Mouse (Mus musculus) forebrain, embryonic 15.5 days (tissue): ENCODE results near the gene Nfasc. TPM values are rescaled to one million over a fixed set of nuclear protein-coding genes. Genes with fewer than 3 reads are reported as not detected.

Source experiments
- ATAC-seq: fragments of 200-750 bp; cut with Nextera tagmentation; replicated peaks from 2 replicates; pipeline ENCODE4 v1.8.0; 2017; ENCODE audit warnings: mild to moderate bottlenecking, moderate TSS enrichment, moderate library complexity
- H3K27ac ChIP-seq: fragments of 300-500 bp; sonication (generic); replicated peaks from 2 replicates; pipeline ENCODE4 v1.5.1; 2015; ENCODE audit warnings: mild to moderate bottlenecking, inconsistent platforms
- H3K27me3 ChIP-seq: fragments of 300-500 bp; sonication (generic); 2 replicates; pipeline ENCODE4 v1.6.1; 2015; ENCODE audit warnings: inconsistent platforms
- H3K36me3 ChIP-seq: fragments of 300-500 bp; sonication (generic); 2 replicates; pipeline ENCODE4 v1.6.1; 2015; ENCODE audit warnings: mild to moderate bottlenecking, inconsistent platforms
- H3K4me1 ChIP-seq: fragments of 300-500 bp; sonication (generic); 2 replicates; pipeline ENCODE4 v1.6.1; 2015; ENCODE audit warnings: inconsistent platforms
- H3K4me2 ChIP-seq: fragments of 300-500 bp; sonication (generic); replicated peaks from 2 replicates; pipeline ENCODE4 v1.6.1; 2015; ENCODE audit warnings: mild to moderate bottlenecking, inconsistent platforms
- H3K4me3 ChIP-seq: fragments of 300-500 bp; sonication (generic); 2 replicates; pipeline ENCODE4 v1.5.1; 2015; ENCODE audit warnings: mild to moderate bottlenecking, inconsistent platforms
- H3K9ac ChIP-seq: fragments of 300-500 bp; sonication (generic); replicated peaks from 2 replicates; pipeline ENCODE4 v1.6.1; 2015; ENCODE audit warnings: mild to moderate bottlenecking, inconsistent platforms
- H3K9me3 ChIP-seq: fragments of 300-500 bp; sonication (generic); 2 replicates; pipeline ENCODE4 v1.6.1; 2016; ENCODE audit warnings: inconsistent platforms
- WGBS: fragments of 180-500 bp; shearing (Covaris S2); methylation state at CpG from one replicate; pipeline ENCODE4 v1.1.7; 2015; ENCODE audit warnings: mixed read lengths; 5-methylcytosine and 5-hydroxymethylcytosine counted together
- polyA plus RNA-seq: library from polyadenylated mRNA; unstranded; fragments of >200 nt; fragmentation: Nextera tagmentation; extraction: Ambion mirVana; gene quantifications from 2 replicates; pipeline ENCODE4 v1.2.1, GENCODE M21; 2015

The Nfasc gene
- polyA plus RNA-seq, 1 experiment from 2014 or later = 51.5 TPM

- Histone ChIP-seq H3K4me2 (no peak overlapping the region), H3K27ac (no peak overlapping the region), H3K9ac (no peak overlapping the region), H3K4me1 (peaks cover 29% of the 10 kb centered on the region), H3K36me3 (no peaks in the 10 kb centered on the region), H3K9me3 (no peaks in the 10 kb centered on the region), H3K4me3 (no peak overlapping the region), H3K27me3 (no peaks in the 10 kb centered on the region)
- 86% methylated on average over 10 of the region's 10 CpGs for WGBS
- no peak for ATAC-seq
These were observed 23.6 kb upstream of the Nfasc start for GRCm38 (mm10) chr1:132765222-132765621.

- Histone ChIP-seq H3K4me1 (peaks cover 12% of the 10 kb centered on the region), H3K9me3 (no peaks in the 10 kb centered on the region), H3K4me2 (no peak overlapping the region), H3K27me3 (no peaks in the 10 kb centered on the region), H3K36me3 (no peaks in the 10 kb centered on the region), H3K9ac (peak overlapping the region; percentile 48; the same call in 1 of the 2 replicates), H3K27ac (peak overlapping the region; percentile 72), H3K4me3 (no peak overlapping the region)
- WGBS = 51% methylated on average over 6 of the region's 6 CpGs
- ATAC-seq = peak; percentile 58
These were observed 17.8 kb upstream of the Nfasc start for GRCm38 (mm10) chr1:132759390-132759789.

GRCm38 (mm10) chr1:132758656-132759370 lies 17.2 kb upstream of the Nfasc start:
- H3K9ac ChIP-seq = peak overlapping the region; percentile 48
- no peaks in the 10 kb centered on the region for H3K27me3 ChIP-seq
- H3K4me2 ChIP-seq = peak overlapping the region; percentile 59
- no peaks in the 10 kb centered on the region for H3K36me3 ChIP-seq
- H3K27ac ChIP-seq = peak overlapping the region; percentile 72
- 6% methylated on average over 24 of the region's 24 CpGs for WGBS
- peaks cover 12% of the 10 kb centered on the region for H3K4me1 ChIP-seq
- peak overlapping the region; percentile 36 for H3K4me3 ChIP-seq
- ATAC-seq = peak; percentile 94
- no peaks in the 10 kb centered on the region for H3K9me3 ChIP-seq

- H3K9me3 ChIP-seq = no peaks in the 10 kb centered on the region
- no peaks in the 10 kb centered on the region for H3K27me3 ChIP-seq
- peaks cover 12% of the 10 kb centered on the region for H3K4me1 ChIP-seq
- no peak overlapping the region for H3K4me3 ChIP-seq
- H3K4me2 ChIP-seq = no peak overlapping the region
- H3K27ac ChIP-seq = no peak overlapping the region
- H3K9ac ChIP-seq = no peak overlapping the region
- WGBS = 72% methylated on average over 4 of the region's 4 CpGs
- H3K36me3 ChIP-seq = no peaks in the 10 kb centered on the region
- ATAC-seq = no peak
These were observed 13.6 kb upstream of the Nfasc start for GRCm38 (mm10) chr1:132755211-132755610.

GRCm38 (mm10) chr1:132749217-132749884 lies 7.8 kb upstream of the Nfasc start:
- no peaks in the 10 kb centered on the region for H3K9me3 ChIP-seq
- 77% methylated on average over 9 of the region's 9 CpGs for WGBS
- no peaks in the 10 kb centered on the region for H3K36me3 ChIP-seq
- H3K4me3 ChIP-seq = no peak overlapping the region
- no peak overlapping the region for H3K9ac ChIP-seq
- H3K27me3 ChIP-seq = no peaks in the 10 kb centered on the region
- no peak overlapping the region for H3K4me2 ChIP-seq
- H3K27ac ChIP-seq = no peak overlapping the region
- H3K4me1 ChIP-seq = no peaks in the 10 kb centered on the region
- ATAC-seq = no peak

GRCm38 (mm10) chr1:132746302-132746701 lies 4.7 kb upstream of the Nfasc start:
- no peak for ATAC-seq
- no peaks in the 10 kb centered on the region for H3K36me3 ChIP-seq
- no peak overlapping the region for H3K27ac ChIP-seq
- no peaks in the 10 kb centered on the region for H3K9me3 ChIP-seq
- no peaks in the 10 kb centered on the region for H3K27me3 ChIP-seq
- H3K4me3 ChIP-seq = no peak overlapping the region
- H3K4me2 ChIP-seq = no peak overlapping the region
- no peak overlapping the region for H3K9ac ChIP-seq
- 86% methylated on average over 9 of the region's 9 CpGs for WGBS
- H3K4me1 ChIP-seq = peaks cover 9% of the 10 kb centered on the region

GRCm38 (mm10) chr1:132745636-132746035 lies 4.0 kb upstream of the Nfasc start:
- ATAC-seq = no peak
- 78% methylated on average over 6 of the region's 6 CpGs for WGBS
- Histone ChIP-seq H3K27me3 (no peaks in the 10 kb centered on the region), H3K9me3 (no peaks in the 10 kb centered on the region), H3K36me3 (no peaks in the 10 kb centered on the region), H3K27ac (no peak overlapping the region), H3K4me1 (peaks cover 9% of the 10 kb centered on the region), H3K4me3 (no peak overlapping the region), H3K9ac (no peak overlapping the region), H3K4me2 (no peak overlapping the region)

GRCm38 (mm10) chr1:132739077-132739521 lies 2.5 kb downstream of the Nfasc start:
- H3K27ac ChIP-seq = peak overlapping the region; percentile 88

GRCm38 (mm10) chr1:132736171-132736570 lies 5.4 kb downstream of the Nfasc start:
- Histone ChIP-seq H3K27me3 (no peaks in the 10 kb centered on the region), H3K9ac (no peak overlapping the region), H3K36me3 (no peaks in the 10 kb centered on the region), H3K4me1 (peaks cover 82% of the 10 kb centered on the region), H3K4me3 (no peak overlapping the region), H3K4me2 (peak overlapping the region; percentile 23; the same call in 1 of the 2 replicates), H3K9me3 (no peaks in the 10 kb centered on the region), H3K27ac (peak overlapping the region; percentile 63)
- WGBS = 5% methylated on average over 4 of the region's 4 CpGs
- ATAC-seq = no peak

More at GRCm38 (mm10) chr1:132739077-132739521, 2.5 kb downstream of the Nfasc start:
- peaks cover 72% of the 10 kb centered on the region for H3K4me1 ChIP-seq
- 3% methylated on average over 11 of the region's 11 CpGs for WGBS
- H3K9ac ChIP-seq = peak overlapping the region; percentile 69
- H3K4me2 ChIP-seq = peak overlapping the region; percentile 75
- H3K36me3 ChIP-seq = no peaks in the 10 kb centered on the region
- peak; percentile 67 for ATAC-seq
- no peaks in the 10 kb centered on the region for H3K9me3 ChIP-seq
- no peaks in the 10 kb centered on the region for H3K27me3 ChIP-seq
- H3K4me3 ChIP-seq = peak overlapping the region; percentile 76

GRCm38 (mm10) chr1:132733873-132734447 lies 7.6 kb downstream of the Nfasc start:
- no peak for ATAC-seq
- H3K9ac ChIP-seq = no peak overlapping the region
- 52% methylated on average over 9 of the region's 9 CpGs for WGBS
- no peaks in the 10 kb centered on the region for H3K36me3 ChIP-seq
- no peak overlapping the region for H3K4me3 ChIP-seq
- H3K27me3 ChIP-seq = no peaks in the 10 kb centered on the region
- H3K4me2 ChIP-seq = no peak overlapping the region
- no peak overlapping the region for H3K27ac ChIP-seq
- H3K9me3 ChIP-seq = no peaks in the 10 kb centered on the region
- peaks cover 69% of the 10 kb centered on the region for H3K4me1 ChIP-seq

GRCm38 (mm10) chr1:132732307-132732706 lies 9.3 kb downstream of the Nfasc start:
- no peak overlapping the region for H3K9ac ChIP-seq
- no peak overlapping the region for H3K4me2 ChIP-seq
- peaks cover 67% of the 10 kb centered on the region for H3K4me1 ChIP-seq
- no peaks in the 10 kb centered on the region for H3K27me3 ChIP-seq
- H3K9me3 ChIP-seq = no peaks in the 10 kb centered on the region
- no peak for ATAC-seq
- no peaks in the 10 kb centered on the region for H3K36me3 ChIP-seq
- H3K4me3 ChIP-seq = no peak overlapping the region
- 64% methylated on average over 12 of the region's 12 CpGs for WGBS
- no peak overlapping the region for H3K27ac ChIP-seq

GRCm38 (mm10) chr1:132727548-132727947 lies 14.0 kb downstream of the Nfasc start:
- Histone ChIP-seq H3K27me3 (no peaks in the 10 kb centered on the region), H3K27ac (0 out of 2 replicates have a peak overlapping the region, but pooled peaks have one; percentile 8), H3K4me3 (no peak overlapping the region), H3K9me3 (no peaks in the 10 kb centered on the region), H3K4me1 (peaks cover 37% of the 10 kb centered on the region), H3K4me2 (no peak overlapping the region), H3K9ac (no peak overlapping the region), H3K36me3 (no peaks in the 10 kb centered on the region)
- ATAC-seq = 0 out of 2 replicates have a peak, but pooled peaks have one; percentile 26
- 11% methylated on average over 2 of the region's 2 CpGs for WGBS
